Mouse (Mus musculus): ENCODE data around the gene Vipr2. TPM values are rescaled to one million over a fixed set of nuclear protein-coding genes. Genes with fewer than 3 reads are reported as not detected.

Gene Vipr2
- polyA plus RNA-seq, 2 experiments from 2014 or later = 0.19 to 0.86 TPM

- ATAC-seq = no peak
Observed at GRCm38 (mm10) chr12:116159223-116159622, 81.7 kb downstream of the Vipr2 start.

- no peak for ATAC-seq
Observed at GRCm38 (mm10) chr12:116159695-116160094, 82.2 kb downstream of the Vipr2 start.

- ATAC-seq = no peak
Observed at GRCm38 (mm10) chr12:116165368-116165767, 87.8 kb downstream of the Vipr2 start.

- ATAC-seq = no peak
Observed at GRCm38 (mm10) chr12:116169666-116170065, 92.1 kb downstream of the Vipr2 start.

- peak; percentile 39 for ATAC-seq
Observed at GRCm38 (mm10) chr12:116176930-116177329, 99.4 kb downstream of the Vipr2 start.

- ATAC-seq = no peak
Observed at GRCm38 (mm10) chr12:116181436-116182050, 104.0 kb downstream of the Vipr2 start.

- ATAC-seq = no peak
Observed at GRCm38 (mm10) chr12:116182376-116182775, 104.8 kb downstream of the Vipr2 start.

GRCm38 (mm10) chr12:116183212-116183935 is 105.8 kb downstream of the Vipr2 start:
- ATAC-seq = no peak

GRCm38 (mm10) chr12:116193952-116194351 is 116.4 kb downstream of the Vipr2 start:
- ATAC-seq = no peak

- no peak for ATAC-seq
Observed at GRCm38 (mm10) chr12:116194641-116195040, 117.1 kb downstream of the Vipr2 start.

Other genes with a start within 250 kb of the Vipr2 start
- 10 to 100 TPM; 47.8 to 49.0 TPM for gene Zfp386, start 30.0 kb upstream of the Vipr2 start, polyA plus RNA-seq (2017; shearing (Covaris generic))
- gene Wdr60, start 185.3 kb downstream of the Vipr2 start, polyA plus RNA-seq (2017; shearing (Covaris generic)) = 1 to 10 TPM; 1.2 to 2.4 TPM
- gene Gm11027, start 197.7 kb downstream of the Vipr2 start, polyA plus RNA-seq (2017; shearing (Covaris generic)) = not detected
- gene Esyt2, start 203.5 kb downstream of the Vipr2 start, polyA plus RNA-seq (2017; shearing (Covaris generic)) = 10 to 100 TPM; 45.0 to 63.7 TPM

Data from CD4-positive, CD25-positive, alpha-beta regulatory T cell, adult 4 months (primary cell).